Mouse (Mus musculus) lung, postnatal 0 days (tissue): Measurements from ENCODE around the gene Fbxo24. TPM values are rescaled to one million over a fixed set of nuclear protein-coding genes. Genes with fewer than 3 reads are reported as not detected.

Source experiments
- ATAC-seq: fragments of 200-750 bp; cut with Nextera tagmentation; 2 replicates; pipeline ENCODE4 v1.8.0; 2017; ENCODE audit warnings: moderate library complexity
- DNase-seq: peaks from one replicate; pipeline ENCODE4 v3.0.0-alpha.2; 2016; ENCODE audit warnings: low spot score
- H3K27ac ChIP-seq: fragments of 300-500 bp; sonication (generic); 2 replicates; pipeline ENCODE4 v1.5.1; 2014; ENCODE audit warnings: antibody characterized with exemption, mild to moderate bottlenecking, low read length, mixed read lengths
- H3K27me3 ChIP-seq: fragments of 300-500 bp; sonication (generic); replicated peaks from 2 replicates; pipeline ENCODE4 v1.6.1; 2014; ENCODE audit warnings: low read length, mixed read lengths; ENCODE audit not compliant: insufficient read depth
- H3K36me3 ChIP-seq: fragments of 300-500 bp; sonication (generic); 2 replicates; pipeline ENCODE4 v1.6.1; 2014; ENCODE audit warnings: low read length, mixed read lengths; ENCODE audit not compliant: insufficient read depth
- H3K4me1 ChIP-seq: fragments of 300-500 bp; sonication (generic); 2 replicates; pipeline ENCODE4 v1.6.1; 2014; ENCODE audit warnings: antibody characterized with exemption, low read depth, low read length, mixed read lengths; ENCODE audit not compliant: insufficient read depth
- H3K4me2 ChIP-seq: fragments of 300-500 bp; sonication (generic); replicated peaks from 2 replicates; pipeline ENCODE4 v1.6.1; 2014; ENCODE audit warnings: low read depth, mild to moderate bottlenecking, low read length, moderate library complexity, mixed read lengths
- H3K4me3 ChIP-seq: fragments of 300-500 bp; sonication (generic); 2 replicates; pipeline ENCODE4 v1.5.1; 2014; ENCODE audit warnings: low read depth, low read length
- H3K9ac ChIP-seq: fragments of 300-500 bp; sonication (generic); replicated peaks from 2 replicates; pipeline ENCODE4 v1.6.1; 2014; ENCODE audit warnings: low read depth, mild to moderate bottlenecking
- H3K9me3 ChIP-seq: fragments of 300-500 bp; sonication (generic); 2 replicates; pipeline ENCODE4 v1.6.1; 2016; ENCODE audit warnings: low read length, mixed read lengths
- CTCF ChIP-seq: IDR thresholded peaks from 2 replicates; pipeline ENCODE4 v1.5.1; 2016; ENCODE audit warnings: antibody characterized with exemption, mild to moderate bottlenecking
- EP300 ChIP-seq: IDR thresholded peaks from 2 replicates; pipeline ENCODE4 v1.6.1; 2016; ENCODE audit warnings: antibody characterized with exemption, mild to moderate bottlenecking, control low read depth
- WGBS: fragments of 180-500 bp; shearing (Covaris S2); extraction: QIAGEN DNeasy Blood & Tissue Kit; methylation state at CpG from one replicate; pipeline ENCODE4 v1.1.7; 2014; 5-methylcytosine and 5-hydroxymethylcytosine counted together
- polyA plus RNA-seq: library from polyadenylated mRNA; unstranded; fragments of >200 nt; fragmentation: Nextera tagmentation; extraction: Ambion mirVana; gene quantifications from 2 replicates; pipeline ENCODE4 v1.2.1, GENCODE M21; 2015

Gene Fbxo24
- polyA plus RNA-seq, 1 experiment from 2014 or later: 0.19 TPM

GRCm38 (mm10) chr5:137565744-137566143 lies 63.1 kb downstream of the Fbxo24 start:
- ATAC-seq (no peak), DNase-seq (no peak)
- no peaks in the 10 kb centered on the region for H3K9me3 ChIP-seq
- 0 out of 2 replicates have a peak, but pooled peaks cover 3% of the 10 kb centered on the region for H3K4me1 ChIP-seq
- H3K27ac ChIP-seq: no peak overlapping the region
- TF ChIP-seq EP300: no peak
- H3K36me3 ChIP-seq: no peaks in the 10 kb centered on the region
- H3K4me3 ChIP-seq: no peak overlapping the region
- no peak overlapping the region for H3K9ac ChIP-seq
- WGBS: 67% methylated on average over 6 of the region's 6 CpGs
- H3K27me3 ChIP-seq: no peaks in the 10 kb centered on the region
- H3K4me2 ChIP-seq: no peak overlapping the region

GRCm38 (mm10) chr5:137562965-137563364 lies 65.8 kb downstream of the Fbxo24 start:
- Histone ChIP-seq H3K4me1 (no peaks in the 10 kb centered on the region), H3K27ac (no peak overlapping the region), H3K9me3 (no peaks in the 10 kb centered on the region), H3K4me3 (no peak overlapping the region), H3K36me3 (no peaks in the 10 kb centered on the region), H3K4me2 (no peak overlapping the region), H3K9ac (no peak overlapping the region), H3K27me3 (no peaks in the 10 kb centered on the region)
- no peak for TF ChIP-seq EP300
- TF ChIP-seq CTCF: no peak
- DNase-seq (no peak), ATAC-seq (no peak)
- 56% methylated on average over 10 of the region's 10 CpGs for WGBS

Other genes starting within 250 kb of the Fbxo24 start
- 0.11 TPM in 2 replicates for gene Zan, start 151.9 kb downstream of the Fbxo24 start, polyA plus RNA-seq
- gene Pop7, start 126.5 kb downstream of the Fbxo24 start, polyA plus RNA-seq: 37.8 and 38.7 TPM in 2 replicates
- gene Gigyf1, start 110.5 kb downstream of the Fbxo24 start, polyA plus RNA-seq: 10.6 and 12.4 TPM in 2 replicates
- not detected in 2 replicates for gene Epo, start 95.8 kb downstream of the Fbxo24 start, polyA plus RNA-seq
- gene Gnb2, start 95.5 kb downstream of the Fbxo24 start, polyA plus RNA-seq: 507 and 513 TPM in 2 replicates
- 0.15 TPM in 1 of 2 replicates, not detected in the other for gene Actl6b, start 75.5 kb downstream of the Fbxo24 start, polyA plus RNA-seq
- gene Tfr2, start 59.2 kb downstream of the Fbxo24 start, polyA plus RNA-seq: 0.33 and 0.87 TPM in 2 replicates
- gene Mospd3, start 27.9 kb downstream of the Fbxo24 start, polyA plus RNA-seq: 32.1 and 33.7 TPM in 2 replicates
- gene Pcolce, start 15.2 kb downstream of the Fbxo24 start, polyA plus RNA-seq: 86.6 and 101 TPM in 2 replicates
- gene Lrch4, start 119 bp upstream of the Fbxo24 start, polyA plus RNA-seq: 47.4 and 50.7 TPM in 2 replicates
- gene Gm20605, start 173 bp upstream of the Fbxo24 start, polyA plus RNA-seq: 11.6 and 12.3 TPM in 2 replicates
- gene Sap25, start 12.3 kb upstream of the Fbxo24 start, polyA plus RNA-seq: 12.3 and 13.2 TPM in 2 replicates
- 0.80 and 0.96 TPM in 2 replicates for gene Irs3, start 16.7 kb upstream of the Fbxo24 start, polyA plus RNA-seq
- gene Agfg2, start 55.7 kb upstream of the Fbxo24 start, polyA plus RNA-seq: 14.2 and 14.9 TPM in 2 replicates
- gene Nyap1, start 112.6 kb upstream of the Fbxo24 start, polyA plus RNA-seq: 0.51 and 0.65 TPM in 2 replicates
- gene Tsc22d4, start 116.7 kb upstream of the Fbxo24 start, polyA plus RNA-seq: 119 and 129 TPM in 2 replicates
- 28.8 and 29.8 TPM in 2 replicates for gene Ppp1r35, start 149.8 kb upstream of the Fbxo24 start, polyA plus RNA-seq
- 12.2 and 13.7 TPM in 2 replicates for gene Mepce, start 158.7 kb upstream of the Fbxo24 start, polyA plus RNA-seq
- 2.4 and 4.3 TPM in 2 replicates for gene Zcwpw1, start 158.8 kb upstream of the Fbxo24 start, polyA plus RNA-seq
- gene Pilra, start 207.3 kb upstream of the Fbxo24 start, polyA plus RNA-seq: 12.5 and 12.6 TPM in 2 replicates
- gene Pilrb1, start 229.1 kb upstream of the Fbxo24 start, polyA plus RNA-seq: 3.6 and 4.7 TPM in 2 replicates
- 6.1 and 6.2 TPM in 2 replicates for gene Pilrb2, start 242.8 kb upstream of the Fbxo24 start, polyA plus RNA-seq